ENCODE assay signal across 16 mouse cellular contexts in the genomic region with DNA sequence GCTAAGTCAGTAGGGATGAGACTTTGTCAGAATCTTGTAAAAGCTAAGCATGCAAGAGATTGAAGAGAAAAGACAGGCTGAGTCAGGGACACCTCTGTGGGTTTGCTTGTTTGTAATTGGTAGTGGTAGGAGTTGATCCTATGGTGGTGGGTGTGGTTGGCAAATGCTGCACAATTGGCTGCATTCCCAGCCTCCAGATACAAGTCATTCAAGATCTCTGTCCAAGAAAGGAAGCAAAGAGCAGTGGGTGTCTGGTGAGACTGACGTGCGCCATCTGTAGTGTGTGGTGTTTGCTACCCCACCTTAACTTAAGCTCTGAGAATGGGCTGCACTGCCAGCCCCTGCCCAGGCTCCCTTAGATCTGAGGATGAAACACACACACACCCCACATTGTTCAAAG. TPM values are rescaled to one million over a fixed set of nuclear protein-coding genes. Genes with fewer than 3 reads are reported as not detected.
DNase-seq lines count a peak whose midpoint lies in the region; ATAC-seq and TF ChIP-seq lines count a peak whose summit lies in the region.
"Had no signal": no experiment of that assay in that cellular context is flagged by ENCODE, and none has a peak within 500 bp of the region (broad histone marks: within the 10 kb centered on the region; RNA-seq: fewer than 3 reads in every experiment).

No protein-coding gene starts in this region.

- peaks cover 72% of the 10 kb centered on the region for H3K36me3 ChIP-seq in embryonic facial prominence, embryonic 14.5 days (ENCODE audit: control insufficient read depth, insufficient read depth, low read length)
- peaks cover 92% of the 10 kb centered on the region for H3K36me3 ChIP-seq in embryonic facial prominence, embryonic 10.5 days (replicated peaks)
- peaks cover 36% of the 10 kb centered on the region for H3K36me3 ChIP-seq in kidney, embryonic 16.5 days (ENCODE audit: insufficient read depth, low read length)
- H3K36me3 ChIP-seq in stomach, postnatal 0 days (ENCODE audit: control insufficient read depth, insufficient read depth, low read length) = peaks cover 4% of the 10 kb centered on the region; the same call in 1 of the 2 replicates
- no peaks in the 10 kb centered on the region; the same call in none of the 2 replicates for H3K36me3 ChIP-seq in liver, postnatal 0 days (replicated peaks; ENCODE audit: insufficient read depth, low read length)

- DNase-seq in embryonic facial prominence, embryonic 14.5 days (ENCODE audit: low spot score) = peak; percentile 17
- no peak for DNase-seq in embryonic facial prominence, embryonic 10.5 days (ENCODE audit: low spot score)
- DNase-seq in layer of hippocampus, adult 18-20 months (ENCODE audit: low spot score in 2 of 2) = peak; percentile 78 to 85
- peak; percentile 71 to 72 for DNase-seq in left cerebral cortex, postnatal 14 days (ENCODE audit: low spot score in 2 of 2)
- peak; percentile 77 for DNase-seq in right cerebral cortex, postnatal 25 days
- DNase-seq in stomach, postnatal 0 days (ENCODE audit: low spot score) = no peak
- DNase-seq in liver, postnatal 0 days = no peak
- DNase-seq: adrenal gland, postnatal 36 days; cerebellum, postnatal 36 days; spleen, adult 18-20 months had no signal

- no peak for ATAC-seq in embryonic facial prominence, embryonic 14.5 days (ENCODE audit: low read depth)
- no peak for ATAC-seq in kidney, embryonic 16.5 days (ENCODE audit: low FRiP score, low TSS enrichment)
- no peak for ATAC-seq in stomach, postnatal 0 days (ENCODE audit: low FRiP score, low TSS enrichment)
- no peak for ATAC-seq in liver, postnatal 0 days
- ATAC-seq: intestine, embryonic 15.5 days had no signal

- no peak for TF ChIP-seq CTCF in stomach, postnatal 0 days (IDR thresholded peaks at IDR 0.05; ENCODE audit: low read depth)
- no peak for TF ChIP-seq CTCF in liver, postnatal 0 days (IDR thresholded peaks at IDR 0.05; ENCODE audit: low read depth)

- no peak overlapping the region for H3K4me3 ChIP-seq in embryonic facial prominence, embryonic 14.5 days (ENCODE audit: low read depth, low read length)
- H3K4me3 ChIP-seq in embryonic facial prominence, embryonic 10.5 days = no peak overlapping the region
- no peak overlapping the region for H3K4me3 ChIP-seq in kidney, embryonic 16.5 days (ENCODE audit: low read length)
- no peak overlapping the region for H3K4me3 ChIP-seq in stomach, postnatal 0 days (ENCODE audit: low read depth, low read length)
- H3K4me3 ChIP-seq in liver, postnatal 0 days (ENCODE audit: low read depth, low read length) = no peak overlapping the region
- H3K4me3 ChIP-seq: erythroblast, embryonic 14.5 days; intestine, embryonic 15.5 days; neural tube, embryonic 12.5 days had no signal

- no peak overlapping the region for H3K4me2 ChIP-seq in embryonic facial prominence, embryonic 14.5 days (ENCODE audit: low read depth, low read length)
- no peak overlapping the region for H3K4me2 ChIP-seq in kidney, embryonic 16.5 days (replicated peaks; ENCODE audit: low read depth, low read length)
- no peak overlapping the region for H3K4me2 ChIP-seq in stomach, postnatal 0 days (replicated peaks; ENCODE audit: low read depth)
- no peak overlapping the region for H3K4me2 ChIP-seq in liver, postnatal 0 days (ENCODE audit: low read depth, low read length)
- H3K4me2 ChIP-seq: intestine, embryonic 15.5 days; neural tube, embryonic 12.5 days had no signal

- H3K9me3 ChIP-seq in embryonic facial prominence, embryonic 14.5 days (ENCODE audit: control insufficient read depth, low read length) = no peaks in the 10 kb centered on the region
- no peaks in the 10 kb centered on the region; the same call in 1 of the 2 replicates for H3K9me3 ChIP-seq in embryonic facial prominence, embryonic 10.5 days
- H3K9me3 ChIP-seq in kidney, embryonic 16.5 days (ENCODE audit: low read length) = 0 out of 2 replicates have a peak, but pooled peaks cover 6% of the 10 kb centered on the region
- H3K9me3 ChIP-seq in stomach, postnatal 0 days (ENCODE audit: control insufficient read depth, low read length) = no peaks in the 10 kb centered on the region
- H3K9me3 ChIP-seq in liver, postnatal 0 days (ENCODE audit: low read length) = no peaks in the 10 kb centered on the region
- H3K9me3 ChIP-seq: intestine, embryonic 15.5 days; neural tube, embryonic 12.5 days had no signal

- no peak overlapping the region for H3K9ac ChIP-seq in embryonic facial prominence, embryonic 14.5 days (ENCODE audit: low read depth, low read length)
- no peak overlapping the region for H3K9ac ChIP-seq in kidney, embryonic 16.5 days (replicated peaks; ENCODE audit: low read length)
- H3K9ac ChIP-seq in stomach, postnatal 0 days (ENCODE audit: low read length) = no peak overlapping the region
- H3K9ac ChIP-seq in liver, postnatal 0 days (replicated peaks) = no peak overlapping the region
- H3K9ac ChIP-seq: intestine, embryonic 15.5 days; neural tube, embryonic 12.5 days had no signal

- no peak overlapping the region for H3K27ac ChIP-seq in embryonic facial prominence, embryonic 14.5 days (replicated peaks; ENCODE audit: low read depth, low read length)
- H3K27ac ChIP-seq in embryonic facial prominence, embryonic 10.5 days (replicated peaks) = no peak overlapping the region
- no peak overlapping the region for H3K27ac ChIP-seq in kidney, embryonic 16.5 days (ENCODE audit: low read length)
- no peak overlapping the region for H3K27ac ChIP-seq in stomach, postnatal 0 days (replicated peaks)
- H3K27ac ChIP-seq in liver, postnatal 0 days (ENCODE audit: low read depth) = no peak overlapping the region
- H3K27ac ChIP-seq: intestine, embryonic 15.5 days; neural tube, embryonic 12.5 days had no signal

- no peaks in the 10 kb centered on the region for H3K4me1 ChIP-seq in embryonic facial prominence, embryonic 14.5 days (ENCODE audit: control insufficient read depth, insufficient read depth, low read length)
- H3K4me1 ChIP-seq in embryonic facial prominence, embryonic 10.5 days = no peaks in the 10 kb centered on the region
- no peaks in the 10 kb centered on the region for H3K4me1 ChIP-seq in kidney, embryonic 16.5 days (ENCODE audit: insufficient read depth, low read length)
- no peaks in the 10 kb centered on the region for H3K4me1 ChIP-seq in stomach, postnatal 0 days (replicated peaks; ENCODE audit: control insufficient read depth, insufficient read depth)
- H3K4me1 ChIP-seq in liver, postnatal 0 days (ENCODE audit: insufficient read depth) = no peaks in the 10 kb centered on the region
- H3K4me1 ChIP-seq: intestine, embryonic 15.5 days; neural tube, embryonic 12.5 days had no signal

- no peaks in the 10 kb centered on the region for H3K27me3 ChIP-seq in embryonic facial prominence, embryonic 14.5 days (replicated peaks; ENCODE audit: control insufficient read depth, insufficient read depth, low read length)
- H3K27me3 ChIP-seq in embryonic facial prominence, embryonic 10.5 days (replicated peaks; ENCODE audit: low read depth, poor library complexity, severe bottlenecking) = no peaks in the 10 kb centered on the region
- no peaks in the 10 kb centered on the region for H3K27me3 ChIP-seq in kidney, embryonic 16.5 days (ENCODE audit: insufficient read depth, low read length)
- H3K27me3 ChIP-seq in stomach, postnatal 0 days (ENCODE audit: control insufficient read depth, insufficient read depth, low read length) = no peaks in the 10 kb centered on the region
- no peaks in the 10 kb centered on the region for H3K27me3 ChIP-seq in liver, postnatal 0 days (ENCODE audit: insufficient read depth, low read length)
- H3K27me3 ChIP-seq: intestine, embryonic 15.5 days; neural tube, embryonic 12.5 days had no signal

- intact Hi-C loops in left cerebral cortex, postnatal 14 days (cut with DNase I) = no loop called here

- WGBS in embryonic facial prominence, embryonic 14.5 days = 82% methylated on average over 2 of the region's 2 CpGs
- WGBS in embryonic facial prominence, embryonic 10.5 days = 97% methylated on average over 2 of the region's 2 CpGs
- 91% methylated on average over 2 of the region's 2 CpGs for WGBS in kidney, embryonic 16.5 days
- WGBS in stomach, postnatal 0 days = 78% methylated on average over 2 of the region's 2 CpGs
- WGBS in liver, postnatal 0 days (ENCODE audit: insufficient replicate concordance) = 82% methylated on average over 2 of the region's 2 CpGs

- TF ChIP-seq EP300 in stomach, postnatal 0 days (optimal IDR thresholded peaks at IDR 0.05) = no peak
- no peak for TF ChIP-seq EP300 in liver, postnatal 0 days (IDR thresholded peaks at IDR 0.05; ENCODE audit: low read depth)

RNA-seq across cellular contexts. Expression of gene Mdm1, which starts 19.5 kb away (rescaled TPM):
- polyA plus RNA-seq in embryonic facial prominence, embryonic 14.5 days (2014; fragmentation: Nextera tagmentation; extraction: Ambion mirVana) = 27.2 and 31.7 TPM in 2 replicates
- 56.7 and 58.0 TPM in 2 replicates for polyA plus RNA-seq in embryonic facial prominence, embryonic 10.5 days (2016; fragmentation: Nextera tagmentation; extraction: Ambion mirVana)
- 1 to 10 TPM; 7.3 to 7.7 TPM for total RNA-seq in layer of hippocampus, adult 18-20 months (2021)
- total RNA-seq in left cerebral cortex, postnatal 14 days (2021) = 1 to 10 TPM; 8.3 to 8.6 TPM
- polyA plus RNA-seq in kidney, embryonic 16.5 days (2015; fragmentation: Nextera tagmentation; extraction: Ambion mirVana) = 26.7 and 27.1 TPM in 2 replicates
- polyA plus RNA-seq in stomach, postnatal 0 days (2015; fragmentation: Nextera tagmentation; extraction: Ambion mirVana) = 4.5 and 5.3 TPM in 2 replicates
- polyA plus RNA-seq in liver, postnatal 0 days (2015; fragmentation: Nextera tagmentation; extraction: Ambion mirVana) = 4.3 and 4.7 TPM in 2 replicates

RNA-seq across cellular contexts. Expression of gene Il22, which starts 43.6 kb away (rescaled TPM):
- not detected in 2 replicates for polyA plus RNA-seq in embryonic facial prominence, embryonic 14.5 days (2014; fragmentation: Nextera tagmentation; extraction: Ambion mirVana)
- polyA plus RNA-seq in embryonic facial prominence, embryonic 10.5 days (2016; fragmentation: Nextera tagmentation; extraction: Ambion mirVana) = not detected in 2 replicates
- total RNA-seq in layer of hippocampus, adult 18-20 months (2021) = not detected
- not detected for total RNA-seq in left cerebral cortex, postnatal 14 days (2021)
- polyA plus RNA-seq in kidney, embryonic 16.5 days (2015; fragmentation: Nextera tagmentation; extraction: Ambion mirVana) = not detected in 2 replicates
- not detected in 2 replicates for polyA plus RNA-seq in stomach, postnatal 0 days (2015; fragmentation: Nextera tagmentation; extraction: Ambion mirVana)
- polyA plus RNA-seq in liver, postnatal 0 days (2015; fragmentation: Nextera tagmentation; extraction: Ambion mirVana) = not detected in 2 replicates
- total RNA-seq: adrenal gland, postnatal 36 days; gastrocnemius, postnatal 4 days; heart, postnatal 10 days had no signal
- polyA plus RNA-seq: erythroblast, embryonic 14.5 days; intestine, embryonic 15.5 days; neural tube, embryonic 12.5 days had no signal

Comparison
In these comparisons a context has a peak if more than half of its experiments do, and no peak if none do; other contexts are left out.
1. DNase-seq: peak in embryonic facial prominence, embryonic 14.5 days (single experiment), layer of hippocampus, adult 18-20 months (2 of 2), left cerebral cortex, postnatal 14 days (2 of 2) and right cerebral cortex, postnatal 25 days (single experiment); none in embryonic facial prominence, embryonic 10.5 days (single experiment), stomach, postnatal 0 days (single experiment) and liver, postnatal 0 days (single experiment).